ENCODE assay signal across 7 mouse cellular contexts in genomic region chr2:33918318-33918717, GRCm38 (mm10). TPM values are rescaled to one million over a fixed set of nuclear protein-coding genes. Genes with fewer than 3 reads are reported as not detected.
DNase-seq lines count a peak whose midpoint lies in the region; ATAC-seq and TF ChIP-seq lines count a peak whose summit lies in the region.

No protein-coding gene starts in this region.

- H3K36me3 ChIP-seq in G1E (replicated peaks) = no peaks in the 10 kb centered on the region

- no peak for ATAC-seq in G1E (ENCODE audit: extremely low read depth, insufficient number of reproducible peaks, low FRiP score, poor library complexity, severe bottlenecking)

- H3K9me3 ChIP-seq in G1E (replicated peaks) = no peaks in the 10 kb centered on the region

- TF ChIP-seq CTCF in G1E (IDR thresholded peaks at IDR 0.05; ENCODE audit: low read depth, low read length) = peak; percentile 50

- peaks cover 36% of the 10 kb centered on the region for H3K27me3 ChIP-seq in G1E (ENCODE audit: insufficient read depth, low read length)

- DNase-seq in layer of hippocampus, adult 11-12 months (ENCODE audit: low spot score) = peak; percentile 29
- DNase-seq in layer of hippocampus, postnatal 14 days (ENCODE audit: low spot score in 2 of 2) = no peak
- no peak for DNase-seq in G1E (ENCODE audit: low spot score)
- DNase-seq in adrenal gland, postnatal 25 days = peak; percentile 43
- peak; percentile 42 to 70 for DNase-seq in heart, postnatal 10 days
- DNase-seq in lung, postnatal 25 days (ENCODE audit: low spot score) = peak; percentile 45
- peak; percentile 60 for DNase-seq in testis, postnatal 14 days (ENCODE audit: low spot score)

- no peak overlapping the region for H3K4me3 ChIP-seq in G1E (ENCODE audit: low read depth, low read length)

- intact Hi-C loops in heart, postnatal 10 days (cut with DNase I) = loop anchor here (1.0 kb wide), 2 partner anchors 97 to 172 kb away; no protein-coding TSS in a partner anchor

- H3K4me1 ChIP-seq in G1E (ENCODE audit: insufficient read depth, low read depth, low read length) = peaks cover 4% of the 10 kb centered on the region; the same call in 1 of the 2 replicates

RNA-seq across cellular contexts. Expression of gene Mvb12b, which starts 30.6 kb away (rescaled TPM):
- 10 to 100 TPM; 95.0 to 98.6 TPM for total RNA-seq in layer of hippocampus, postnatal 14 days (2021)
- total RNA-seq in G1E (2014; fragmentation: Nextera tagmentation) (42.4 and 51.4 TPM in 2 replicates), G1E (2017) (7.2 and 10.5 TPM in 2 replicates)
- polyA plus RNA-seq in G1E (2012) = 46.2 and 70.6 TPM in 2 replicates
- total RNA-seq in adrenal gland, postnatal 25 days (2021) = 12.2 and 20.9 TPM in 2 replicates
- total RNA-seq in heart, postnatal 10 days (2021) = 10 to 100 TPM; 26.1 to 26.8 TPM

Comparison
In these comparisons a context has a peak if more than half of its experiments do, and no peak if none do; other contexts are left out.
1. DNase-seq: peak in layer of hippocampus, adult 11-12 months (single experiment), adrenal gland, postnatal 25 days (single experiment), heart, postnatal 10 days (2 of 2), lung, postnatal 25 days (single experiment) and testis, postnatal 14 days (single experiment); none in layer of hippocampus, postnatal 14 days (0 of 2) and G1E (single experiment).